Mouse (Mus musculus) liver, adult 2 months (tissue): ENCODE measurements around the gene Slc6a5. TPM values are rescaled to one million over a fixed set of nuclear protein-coding genes. Genes with fewer than 3 reads are reported as not detected.

ENCODE experiments used
- DNase-seq: peaks from one replicate; pipeline ENCODE4 v3.0.0-alpha.2; 2011; ENCODE audit warnings: low read depth, low spot score; ENCODE audit errors: extremely low read depth
- H3K27ac ChIP-seq: fragments of 200-500 bp; replicated peaks from 2 replicates; pipeline ENCODE4 v1.5.1; 2012; ENCODE audit warnings: low read depth, mild to moderate bottlenecking, control low read depth, inconsistent platforms, low read length; ENCODE audit not compliant: insufficient read depth
- H3K27me3 ChIP-seq: fragments of 200-500 bp; 2 replicates; pipeline ENCODE4 v1.6.1; 2012; ENCODE audit warnings: mild to moderate bottlenecking, moderate library complexity, low read length, inconsistent platforms; ENCODE audit not compliant: control insufficient read depth, insufficient read depth
- H3K36me3 ChIP-seq: fragments of 200-500 bp; 2 replicates; pipeline ENCODE4 v1.6.1; 2012; ENCODE audit warnings: low read length, inconsistent platforms; ENCODE audit not compliant: control insufficient read depth, insufficient read depth
- H3K4me1 ChIP-seq: fragments of 200-500 bp; 2 replicates; pipeline ENCODE4 v1.6.1; 2011; ENCODE audit warnings: low read length; ENCODE audit not compliant: control insufficient read depth, insufficient read depth
- H3K4me3 ChIP-seq: fragments of 200-500 bp; 2 replicates; pipeline ENCODE4 v1.5.1; 2011; ENCODE audit warnings: low read depth, mild to moderate bottlenecking, control low read depth, low read length, moderate library complexity; ENCODE audit not compliant: insufficient read depth
- H3K79me2 ChIP-seq: fragments of 200-500 bp; 2 replicates; pipeline ENCODE4 v1.6.1; 2012; ENCODE audit warnings: inconsistent platforms, mild to moderate bottlenecking, low read length, moderate library complexity; ENCODE audit not compliant: control insufficient read depth, insufficient read depth
- H3K9ac ChIP-seq: fragments of 200-500 bp; 2 replicates; pipeline ENCODE4 v1.6.1; 2012; ENCODE audit warnings: low read depth, mild to moderate bottlenecking, control low read depth, inconsistent platforms, low read length
- CTCF ChIP-seq: fragments of 200-500 bp; IDR thresholded peaks from 2 replicates; pipeline ENCODE4 v1.5.1; 2011; ENCODE audit warnings: low read depth, low read length, control low read depth
- POLR2A ChIP-seq: fragments of 200-500 bp; IDR thresholded peaks from 2 replicates; pipeline ENCODE4 v1.6.1; 2011; ENCODE audit warnings: low read length, control low read depth; ENCODE audit not compliant: insufficient read depth; ENCODE audit errors: extremely low read depth
- WGBS: fragments of 180-500 bp; shearing (Covaris S2); methylation state at CpG from one replicate; pipeline ENCODE4 v1.1.7; 2018; 5-methylcytosine and 5-hydroxymethylcytosine counted together
- polyA plus RNA-seq: library from polyadenylated mRNA; depleted of rRNA; stranded (reverse); fragments of >200 nt; gene quantifications from 2 replicates; pipeline ENCODE4 v1.2.3, GENCODE M21; 2012
- total RNA-seq: library from RNA; depleted of rRNA; stranded (reverse); fragments of >200 nt; gene quantifications from 2 replicates; pipeline ENCODE4 v1.2.3, GENCODE M21; 2014

Slc6a5 gene
- total and polyA plus RNA-seq, 2 experiments, result not detected

DNA sequence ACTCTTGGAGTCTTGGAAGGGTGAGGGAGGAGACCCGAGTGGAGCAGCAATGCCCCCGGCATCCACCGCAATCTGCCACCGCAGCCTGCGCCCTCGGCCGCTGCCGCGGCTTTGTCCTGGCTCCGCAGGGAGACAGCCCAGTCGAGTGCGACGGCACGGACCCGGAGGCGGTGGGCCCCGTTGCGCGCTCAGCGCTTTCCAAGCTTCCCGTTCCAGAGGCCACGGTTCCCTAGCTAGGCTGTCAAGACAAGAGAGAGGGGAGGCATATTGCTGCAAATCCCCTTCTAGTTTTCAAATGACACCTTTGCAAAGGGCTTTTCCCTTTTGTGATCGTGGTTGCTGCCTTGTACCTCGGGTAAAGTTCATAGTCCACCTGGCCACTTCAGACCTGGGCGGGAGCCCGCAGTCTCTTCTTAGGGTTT lies 945 bp upstream of the Slc6a5 start:
- Histone ChIP-seq H3K27ac (no peak overlapping the region), H3K4me1 (peaks cover 2% of the 10 kb centered on the region; the same call in 1 of the 2 replicates), H3K27me3 (peaks cover 30% of the 10 kb centered on the region), H3K4me3 (no peak overlapping the region), H3K36me3 (no peaks in the 10 kb centered on the region), H3K9ac (no peak overlapping the region), H3K79me2 (no peaks in the 10 kb centered on the region)
- 2% methylated on average over 26 of the region's 26 CpGs for WGBS
- peak; percentile 18 for DNase-seq
- TF ChIP-seq POLR2A, result no peak
- no peak for TF ChIP-seq CTCF

DNA sequence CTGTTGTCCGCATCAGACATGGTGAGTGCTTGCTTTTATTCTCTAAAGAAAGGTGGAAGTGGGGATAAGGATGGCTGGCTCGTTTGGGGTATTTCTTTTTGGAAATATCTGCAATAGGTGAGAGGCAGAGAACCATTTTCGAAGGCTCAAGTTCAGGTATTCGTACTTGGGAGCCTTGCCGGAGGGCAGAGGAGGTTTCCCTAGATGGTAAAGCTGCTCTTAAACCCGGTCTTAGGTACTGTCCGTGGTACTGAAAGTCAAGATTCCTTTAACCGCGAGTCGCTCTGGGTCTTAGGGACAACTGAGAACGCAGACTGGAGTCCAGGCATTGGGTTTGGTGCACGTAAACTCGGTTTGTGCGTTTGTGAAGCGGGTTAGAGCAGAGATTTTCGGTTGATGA lies 415 bp downstream of the Slc6a5 start:
- 3% methylated on average over 16 of the region's 16 CpGs for WGBS
- no peak overlapping the region for H3K27ac ChIP-seq
- H3K9ac ChIP-seq, result no peak overlapping the region
- H3K4me3 ChIP-seq, result no peak overlapping the region
- peak; percentile 7 for DNase-seq
- peaks cover 33% of the 10 kb centered on the region for H3K27me3 ChIP-seq
- no peak for TF ChIP-seq CTCF
- no peak for TF ChIP-seq POLR2A
- no peaks in the 10 kb centered on the region for H3K79me2 ChIP-seq
- H3K36me3 ChIP-seq, result no peaks in the 10 kb centered on the region
- peaks cover 2% of the 10 kb centered on the region; the same call in 1 of the 2 replicates for H3K4me1 ChIP-seq

GRCm38 (mm10) chr7:49911147-49911946 lies 1.4 kb downstream of the Slc6a5 start:
- H3K36me3 ChIP-seq, result no peaks in the 10 kb centered on the region
- peaks cover 33% of the 10 kb centered on the region for H3K27me3 ChIP-seq
- H3K27ac ChIP-seq, result no peak overlapping the region
- peaks cover 2% of the 10 kb centered on the region; the same call in 1 of the 2 replicates for H3K4me1 ChIP-seq
- TF ChIP-seq CTCF, result no peak
- TF ChIP-seq POLR2A, result no peak
- H3K4me3 ChIP-seq, result no peak overlapping the region
- H3K9ac ChIP-seq, result no peak overlapping the region
- DNase-seq, result no peak
- WGBS, result 8% methylated on average over 23 of the region's 23 CpGs
- H3K79me2 ChIP-seq, result no peaks in the 10 kb centered on the region

DNA sequence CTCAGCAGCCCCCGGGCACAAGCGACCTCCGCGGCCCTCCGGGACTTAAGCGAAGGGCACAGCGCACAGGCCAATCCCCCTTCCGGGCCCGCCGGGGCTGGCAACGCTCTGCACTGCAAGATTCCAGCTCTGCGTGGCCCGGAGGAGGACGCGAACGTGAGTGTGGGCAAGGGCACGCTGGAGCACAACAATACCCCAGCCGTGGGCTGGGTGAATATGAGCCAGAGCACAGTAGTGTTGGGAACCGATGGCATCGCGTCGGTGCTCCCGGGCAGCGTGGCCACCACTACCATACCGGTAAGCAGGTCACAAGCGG lies 2.0 kb downstream of the Slc6a5 start:
- no peaks in the 10 kb centered on the region for H3K36me3 ChIP-seq
- no peaks in the 10 kb centered on the region for H3K79me2 ChIP-seq
- H3K4me3 ChIP-seq, result no peak overlapping the region
- H3K27me3 ChIP-seq, result peaks cover 33% of the 10 kb centered on the region
- no peak overlapping the region for H3K9ac ChIP-seq
- H3K27ac ChIP-seq, result no peak overlapping the region
- WGBS, result 7% methylated on average over 26 of the region's 26 CpGs
- H3K4me1 ChIP-seq, result peaks cover 2% of the 10 kb centered on the region; the same call in 1 of the 2 replicates
- no peak for DNase-seq
- TF ChIP-seq CTCF (no peak), POLR2A (no peak)

- no peak overlapping the region for H3K4me3 ChIP-seq
- H3K4me1 ChIP-seq, result peaks cover 2% of the 10 kb centered on the region; the same call in 1 of the 2 replicates
- no peaks in the 10 kb centered on the region for H3K36me3 ChIP-seq
- H3K27ac ChIP-seq, result no peak overlapping the region
- no peak for DNase-seq
- WGBS, result 10% methylated on average over 4 of the region's 4 CpGs
- peaks cover 29% of the 10 kb centered on the region for H3K27me3 ChIP-seq
- H3K9ac ChIP-seq, result no peak overlapping the region
- TF ChIP-seq CTCF (no peak), POLR2A (no peak)
- H3K79me2 ChIP-seq, result no peaks in the 10 kb centered on the region
Observed at GRCm38 (mm10) chr7:49913164-49913563, 3.2 kb downstream of the Slc6a5 start.

GRCm38 (mm10) chr7:49913728-49914328 lies 3.9 kb downstream of the Slc6a5 start:
- no peak overlapping the region for H3K27ac ChIP-seq
- WGBS, result 1% methylated on average over 5 of the region's 5 CpGs
- no peak overlapping the region for H3K9ac ChIP-seq
- H3K36me3 ChIP-seq, result no peaks in the 10 kb centered on the region
- DNase-seq, result no peak
- TF ChIP-seq POLR2A, result no peak
- TF ChIP-seq CTCF, result no peak
- H3K79me2 ChIP-seq, result no peaks in the 10 kb centered on the region
- H3K27me3 ChIP-seq, result peaks cover 28% of the 10 kb centered on the region
- H3K4me3 ChIP-seq, result no peak overlapping the region
- peaks cover 2% of the 10 kb centered on the region; the same call in 1 of the 2 replicates for H3K4me1 ChIP-seq
